Comparison of ENCODE assay signal across 15 mouse cellular contexts in genomic region chr6:30152649-30153048, GRCm38 (mm10).
DNase-seq lines count a peak whose midpoint lies in the region; ATAC-seq and TF ChIP-seq lines count a peak whose summit lies in the region.
"Had no signal": no experiment of that assay in that cellular context is flagged by ENCODE, and none has a peak within 500 bp of the region (broad histone marks: within the 10 kb centered on the region; RNA-seq: fewer than 3 reads in every experiment).

No protein-coding gene starts in this region.

- 70% methylated on average over 10 of the region's 10 CpGs for WGBS in liver, embryonic 13.5 days (ENCODE audit: insufficient replicate concordance)
- WGBS in forebrain, embryonic 14.5 days: 41% methylated on average over 10 of the region's 10 CpGs
- 36% methylated on average over 10 of the region's 10 CpGs for WGBS in hindbrain, postnatal 0 days

- peaks cover 19% of the 10 kb centered on the region for H3K4me1 ChIP-seq in liver, embryonic 13.5 days (replicated peaks)
- no peaks in the 10 kb centered on the region for H3K4me1 ChIP-seq in forebrain, embryonic 14.5 days (ENCODE audit: control insufficient read depth, insufficient read depth, low read length)
- no peaks in the 10 kb centered on the region for H3K4me1 ChIP-seq in hindbrain, postnatal 0 days (ENCODE audit: insufficient read depth, low read length)
- H3K4me1 ChIP-seq: embryonic facial prominence, embryonic 15.5 days; limb, embryonic 13.5 days had no signal

- peak overlapping the region; percentile 58 for H3K27ac ChIP-seq in liver, embryonic 13.5 days
- no peak overlapping the region for H3K27ac ChIP-seq in forebrain, embryonic 14.5 days (ENCODE audit: low read depth, low read length)
- no peak overlapping the region for H3K27ac ChIP-seq in hindbrain, postnatal 0 days
- H3K27ac ChIP-seq: embryonic facial prominence, embryonic 15.5 days; left cerebral cortex, adult 2 months; limb, embryonic 13.5 days had no signal

- no peak overlapping the region for H3K4me2 ChIP-seq in liver, embryonic 13.5 days
- H3K4me2 ChIP-seq in forebrain, embryonic 14.5 days (ENCODE audit: low read length): no peak overlapping the region
- H3K4me2 ChIP-seq in hindbrain, postnatal 0 days (ENCODE audit: low read depth, low read length): no peak overlapping the region
- H3K4me2 ChIP-seq: embryonic facial prominence, embryonic 15.5 days; limb, embryonic 13.5 days had no signal

- H3K9me3 ChIP-seq in liver, embryonic 13.5 days (replicated peaks): no peaks in the 10 kb centered on the region
- no peaks in the 10 kb centered on the region for H3K9me3 ChIP-seq in forebrain, embryonic 14.5 days (replicated peaks; ENCODE audit: control insufficient read depth, low read length)
- no peaks in the 10 kb centered on the region for H3K9me3 ChIP-seq in hindbrain, postnatal 0 days (ENCODE audit: low read length)
- H3K9me3 ChIP-seq: embryonic facial prominence, embryonic 15.5 days; limb, embryonic 13.5 days had no signal

- no peak for ATAC-seq in liver, embryonic 13.5 days (ENCODE audit: low read depth)
- ATAC-seq in forebrain, embryonic 14.5 days: peak; percentile 48; the same call in 1 of the 2 replicates
- peak; percentile 58; the same call in 1 of the 2 replicates for ATAC-seq in hindbrain, postnatal 0 days

- no peak overlapping the region for H3K4me3 ChIP-seq in liver, embryonic 13.5 days (replicated peaks)
- no peak overlapping the region for H3K4me3 ChIP-seq in forebrain, embryonic 14.5 days (ENCODE audit: low read depth, low read length)
- H3K4me3 ChIP-seq in hindbrain, postnatal 0 days (ENCODE audit: low read length): no peak overlapping the region
- H3K4me3 ChIP-seq: embryonic facial prominence, embryonic 15.5 days; left cerebral cortex, adult 2 months; limb, embryonic 13.5 days had no signal

- peaks cover 46% of the 10 kb centered on the region for H3K36me3 ChIP-seq in liver, embryonic 13.5 days
- peaks cover 21% of the 10 kb centered on the region for H3K36me3 ChIP-seq in forebrain, embryonic 14.5 days (ENCODE audit: control insufficient read depth, insufficient read depth, low read length)
- 0 out of 2 replicates have a peak, but pooled peaks cover 4% of the 10 kb centered on the region for H3K36me3 ChIP-seq in hindbrain, postnatal 0 days (ENCODE audit: insufficient read depth, low read length)

- TF ChIP-seq CTCF in brain, embryonic 14.5 days (IDR thresholded peaks at IDR 0.05; ENCODE audit: borderline replicate concordance, extremely low read depth, insufficient read depth, insufficient read length): no peak
- TF ChIP-seq CTCF in hindbrain, postnatal 0 days (IDR thresholded peaks at IDR 0.05; ENCODE audit: low read depth): no peak

- TF ChIP-seq POLR2A in brain, embryonic 14.5 days (IDR thresholded peaks at IDR 0.05; ENCODE audit: borderline replicate concordance, extremely low read depth, insufficient read depth, insufficient read length, poor library complexity, severe bottlenecking): no peak

- H3K9ac ChIP-seq in liver, embryonic 13.5 days: no peak overlapping the region
- H3K9ac ChIP-seq in forebrain, embryonic 14.5 days (ENCODE audit: low read length): no peak overlapping the region
- no peak overlapping the region for H3K9ac ChIP-seq in hindbrain, postnatal 0 days (replicated peaks; ENCODE audit: low read length)
- H3K9ac ChIP-seq: embryonic facial prominence, embryonic 15.5 days; limb, embryonic 13.5 days had no signal

- DNase-seq in liver, embryonic 13.5 days: no peak
- DNase-seq in liver: no peak
- peak; percentile 71 for DNase-seq in brain, embryonic 14.5 days (ENCODE audit: low read depth)
- DNase-seq in forebrain, embryonic 14.5 days (ENCODE audit: low spot score): peak; percentile 51
- peak; percentile 45 for DNase-seq in hindbrain, postnatal 0 days (ENCODE audit: low spot score)
- DNase-seq in yolk sac, embryonic 10.5 days (ENCODE audit: low spot score): no peak
- DNase-seq in adrenal gland, adult 18-20 months (ENCODE audit: low spot score in 2 of 2): no peak
- no peak for DNase-seq in layer of hippocampus, postnatal 25 days (ENCODE audit: extremely low spot score in 1 of 2, low spot score in 1 of 2)
- DNase-seq: cerebellum, adult 18-20 months; kidney, adult 8-10 months; lung, adult 2 months; thymus, postnatal 14 days had no signal

- H3K27me3 ChIP-seq in liver, embryonic 13.5 days: no peaks in the 10 kb centered on the region
- no peaks in the 10 kb centered on the region for H3K27me3 ChIP-seq in forebrain, embryonic 14.5 days (replicated peaks; ENCODE audit: control insufficient read depth, insufficient read depth, low read length)
- H3K27me3 ChIP-seq in hindbrain, postnatal 0 days (ENCODE audit: insufficient read depth, low read length): no peaks in the 10 kb centered on the region
- H3K27me3 ChIP-seq: embryonic facial prominence, embryonic 15.5 days; limb, embryonic 13.5 days had no signal

Comparison
In these comparisons a context has a peak if more than half of its experiments do, and no peak if none do; other contexts are left out.
1. DNase-seq: peak in brain, embryonic 14.5 days (single experiment), forebrain, embryonic 14.5 days (single experiment) and hindbrain, postnatal 0 days (single experiment); none in liver, embryonic 13.5 days (single experiment), liver (single experiment), yolk sac, embryonic 10.5 days (single experiment), adrenal gland, adult 18-20 months (0 of 2) and layer of hippocampus, postnatal 25 days (0 of 2).